Mouse (Mus musculus): ENCODE data around the gene Adrm1.

GRCm38 (mm10) chr2:180224647-180225043 lies 53.4 kb downstream of the Adrm1 start:
- TF ChIP-seq CTCF (IDR thresholded peaks at IDR 0.05; ENCODE audit: control insufficient read depth, insufficient read depth, insufficient read length) (no peak), CEBPB (IDR thresholded peaks at IDR 0.05; ENCODE audit: low read depth) (no peak), USF1 (IDR thresholded peaks at IDR 0.05; ENCODE audit: low read depth) (no peak), MAX (IDR thresholded peaks at IDR 0.05) (no peak), MYOG (IDR thresholded peaks at IDR 0.05; ENCODE audit: control insufficient read depth, extremely low read depth, insufficient read length) (no peak), MYOD1 (IDR thresholded peaks at IDR 0.05; ENCODE audit: control insufficient read depth, insufficient read length, low read depth) (no peak)

Measured in C2C12 (cell line).